Mouse (Mus musculus) heart, embryonic 10.5 days (tissue): ENCODE data around the gene Tent5d. TPM values are rescaled to one million over a fixed set of nuclear protein-coding genes. Genes with fewer than 3 reads are reported as not detected.

Source experiments
- polyA plus RNA-seq: library from polyadenylated mRNA; unstranded; fragments of >200 nt; fragmentation: Nextera tagmentation; extraction: Ambion mirVana; gene quantifications from 2 replicates; pipeline ENCODE4 v1.2.1, GENCODE M21; 2016

The Tent5d gene
- polyA plus RNA-seq, 1 experiment from 2014 or later, result 0.51 TPM

Other genes with a start within 250 kb of the Tent5d start
- not detected in 2 replicates for gene Tbx22, start 124.6 kb upstream of the Tent5d start, polyA plus RNA-seq
- 9.3 and 13.5 TPM in 2 replicates for gene 2610002M06Rik, start 23.7 kb downstream of the Tent5d start, polyA plus RNA-seq
- gene Gm732, start 155.9 kb downstream of the Tent5d start, polyA plus RNA-seq, result not detected in 2 replicates